Mouse (Mus musculus) MEL (cell line): ENCODE results near the gene Tnfrsf23. TPM values are rescaled to one million over a fixed set of nuclear protein-coding genes. Genes with fewer than 3 reads are reported as not detected.
"Not testable (repeated sequence)": the region's sequence is repeated elsewhere in the genome, so short reads cannot be mapped to it uniquely, and the experiment has no call there.

Experiments used
- DNase-seq: peaks from one replicate; pipeline ENCODE4 v3.0.0; 2011; ENCODE audit warnings: low read depth, low spot score
- H3K27ac ChIP-seq: 2 replicates; pipeline ENCODE4 v1.5.1; 2012; ENCODE audit warnings: low read depth, mild to moderate bottlenecking, control low read depth, low read length, moderate library complexity; ENCODE audit not compliant: control insufficient read depth
- H3K27me3 ChIP-seq, 2 experiments: fragments of 150-350 bp in 1 of 2; sonication (generic) in 1 of 2; 2 replicates each; pipeline ENCODE4 v1.6.1; 2012; ENCODE audit warnings: low read length in 2 of 2, mild to moderate bottlenecking in 2 of 2, improper control_type of control experiment in 1 of 2, moderate library complexity in 1 of 2; ENCODE audit not compliant: insufficient read depth in 2 of 2, control insufficient read depth in 1 of 2
- H3K36me3 ChIP-seq, 2 experiments: 2 replicates each; pipeline ENCODE4 v1.6.1; 2012 to 2014; ENCODE audit warnings: low read length in 2 of 2, improper control_type of control experiment in 1 of 2, inconsistent platforms in 1 of 2, mild to moderate bottlenecking in 1 of 2; ENCODE audit not compliant: insufficient read depth in 2 of 2, control insufficient read depth in 1 of 2
- H3K4me1 ChIP-seq, 2 experiments: fragments of 150-350 bp in 1 of 2; sonication (generic) in 1 of 2; 2 replicates each; pipeline ENCODE4 v1.6.1; 2012; ENCODE audit warnings: low read length in 2 of 2, improper control_type of control experiment in 1 of 2, mild to moderate bottlenecking in 1 of 2; ENCODE audit not compliant: insufficient read depth in 2 of 2, control insufficient read depth in 1 of 2
- H3K4me3 ChIP-seq, 2 experiments: fragments of 150-350 bp in 1 of 2; sonication (generic) in 1 of 2; 2 replicates each; pipeline ENCODE4 v1.5.1; 2012; ENCODE audit warnings: low read depth in 2 of 2, low read length in 2 of 2, mild to moderate bottlenecking in 2 of 2, moderate library complexity in 2 of 2, control low read depth in 1 of 2, improper control_type of control experiment in 1 of 2; ENCODE audit not compliant: control insufficient read depth in 1 of 2, insufficient read depth in 1 of 2
- H3K79me2 ChIP-seq: 2 replicates; pipeline ENCODE4 v1.6.1; 2012; ENCODE audit warnings: mild to moderate bottlenecking, low read length, moderate library complexity; ENCODE audit not compliant: control insufficient read depth, poor library complexity, insufficient read depth
- H3K9ac ChIP-seq: 2 replicates; pipeline ENCODE4 v1.6.1; 2012; ENCODE audit warnings: low read depth, mild to moderate bottlenecking, control low read depth, low read length, moderate library complexity; ENCODE audit not compliant: control insufficient read depth, poor library complexity, severe bottlenecking
- H3K9me3 ChIP-seq: fragments of 150-350 bp; sonication (generic); replicated peaks from 2 replicates; pipeline ENCODE4 v1.6.1; 2012; ENCODE audit warnings: mild to moderate bottlenecking, low read length, improper control_type of control experiment, moderate library complexity; ENCODE audit not compliant: insufficient read depth
- CHD2 ChIP-seq: IDR thresholded peaks from 2 replicates; pipeline ENCODE4 v1.6.1; 2011; ENCODE audit warnings: low read length, improper control_type of control experiment
- E2F4 ChIP-seq: IDR thresholded peaks from 2 replicates; pipeline ENCODE4 v1.6.1; 2011; ENCODE audit warnings: low read depth, low read length, improper control_type of control experiment, borderline replicate concordance
- ELF1 ChIP-seq: IDR thresholded peaks from 2 replicates; pipeline ENCODE4 v1.6.1; 2014; ENCODE audit warnings: low read depth, mild to moderate bottlenecking, inconsistent platforms, low read length, improper control_type of control experiment, moderate library complexity
- GATA1 ChIP-seq: IDR thresholded peaks from 2 replicates; pipeline ENCODE4 v1.6.1; 2011; ENCODE audit warnings: low read depth, low read length, improper control_type of control experiment
- HCFC1 ChIP-seq: IDR thresholded peaks from 2 replicates; pipeline ENCODE4 v1.6.1; 2012; ENCODE audit warnings: low read depth, mild to moderate bottlenecking, inconsistent platforms, low read length, improper control_type of control experiment, moderate library complexity
- MAX ChIP-seq: IDR thresholded peaks from 2 replicates; pipeline ENCODE4 v1.6.1; 2011; ENCODE audit warnings: low read length, improper control_type of control experiment
- MAZ ChIP-seq: IDR thresholded peaks from 2 replicates; pipeline ENCODE4 v1.6.1; 2012; ENCODE audit warnings: low read depth, mild to moderate bottlenecking, inconsistent platforms, low read length, improper control_type of control experiment
- MXI1 ChIP-seq: IDR thresholded peaks from 2 replicates; pipeline ENCODE4 v1.6.1; 2011; ENCODE audit warnings: mild to moderate bottlenecking, low read depth, low read length, improper control_type of control experiment
- MYC ChIP-seq: IDR thresholded peaks from 2 replicates; pipeline ENCODE4 v1.6.1; 2011; ENCODE audit warnings: low read depth, mild to moderate bottlenecking, low read length, improper control_type of control experiment, moderate library complexity
- POLR2A ChIP-seq, 2 experiments: IDR thresholded peaks; 2 replicates each; pipeline ENCODE4 v1.6.1; 2011 to 2012; ENCODE audit warnings: low read length in 2 of 2, mild to moderate bottlenecking in 2 of 2, control low read depth in 1 of 2, improper control_type of control experiment in 1 of 2, low read depth in 1 of 2, moderate library complexity in 1 of 2; ENCODE audit not compliant: control insufficient read depth in 1 of 2, insufficient read depth in 1 of 2, poor library complexity in 1 of 2
- POLR2AphosphoS5 ChIP-seq: IDR thresholded peaks from 2 replicates; pipeline ENCODE4 v1.6.1; 2012; ENCODE audit warnings: low read depth, borderline replicate concordance, mild to moderate bottlenecking, inconsistent platforms, low read length, moderate library complexity, mixed read lengths
- RAD21 ChIP-seq: IDR thresholded peaks from 2 replicates; pipeline ENCODE4 v1.6.1; 2011; ENCODE audit warnings: mild to moderate bottlenecking, low read depth, low read length, improper control_type of control experiment
- SMC3 ChIP-seq: IDR thresholded peaks from 2 replicates; pipeline ENCODE4 v1.6.1; 2011; ENCODE audit warnings: low read depth, low read length, improper control_type of control experiment
- TCF12 ChIP-seq: IDR thresholded peaks from 2 replicates; pipeline ENCODE4 v1.6.1; 2014; ENCODE audit warnings: low read depth, mild to moderate bottlenecking, inconsistent platforms, low read length, improper control_type of control experiment, moderate library complexity
- USF1 ChIP-seq: IDR thresholded peaks from 2 replicates; pipeline ENCODE4 v1.6.1; 2014; ENCODE audit warnings: low read depth, mild to moderate bottlenecking, inconsistent platforms, low read length, improper control_type of control experiment, moderate library complexity
- polyA plus RNA-seq, 2 experiments: library from polyadenylated mRNA; stranded (reverse) in 1 of 2; unstranded in 1 of 2; fragments of >175 nt in 1 of 2; fragments of >200 nt in 1 of 2; gene quantifications; 2 replicates each; pipeline versions ENCODE4 v1.2.1 to v1.2.4; 2012; ENCODE audit warnings: low replicate concordance in 2 of 2, low read depth in 1 of 2; ENCODE audit not compliant: insufficient read length in 2 of 2, insufficient read depth in 1 of 2, missing spikeins in 1 of 2
- total RNA-seq: library from RNA; depleted of rRNA; stranded (reverse); fragments of 300-350 nt; gene quantifications from 2 replicates; pipeline ENCODE4 v1.2.3, GENCODE M21; 2012

Gene Tnfrsf23
- total and polyA plus RNA-seq, 3 experiments = not detected

DNA sequence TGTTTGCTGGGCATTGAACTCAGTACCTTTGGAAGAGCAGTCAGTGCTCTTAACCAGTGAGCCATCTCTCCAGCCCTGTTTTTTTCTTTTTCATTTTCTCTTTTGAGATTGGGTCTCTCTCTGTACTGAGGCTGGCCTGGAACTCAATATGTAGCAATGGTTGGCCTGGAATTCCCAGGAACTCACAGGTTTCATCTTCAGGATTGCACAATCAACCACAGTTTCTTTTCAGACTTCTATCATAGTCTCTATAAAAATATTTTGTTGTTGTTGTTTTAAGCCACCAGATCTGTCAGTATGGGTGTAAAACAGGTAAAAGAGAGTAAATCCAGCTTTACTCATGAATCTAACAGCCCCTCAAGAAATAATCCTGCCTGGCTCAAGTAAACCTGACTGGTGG is 24.9 kb downstream of the Tnfrsf23 start:
- no peaks in the 10 kb centered on the region for H3K36me3 ChIP-seq
- H3K27ac ChIP-seq = no peak overlapping the region
- no peak overlapping the region for H3K9ac ChIP-seq
- H3K79me2 ChIP-seq = no peaks in the 10 kb centered on the region
- H3K4me1 ChIP-seq = no peaks in the 10 kb centered on the region
- H3K27me3 ChIP-seq = no peaks in the 10 kb centered on the region
- TF ChIP-seq SMC3 (no peak), CHD2 (no peak), HCFC1 (no peak), MYC (no peak), USF1 (no peak), ELF1 (no peak)
- DNase-seq = no peak
- H3K9me3 ChIP-seq = no peaks in the 10 kb centered on the region
- no peak overlapping the region for H3K4me3 ChIP-seq

DNA sequence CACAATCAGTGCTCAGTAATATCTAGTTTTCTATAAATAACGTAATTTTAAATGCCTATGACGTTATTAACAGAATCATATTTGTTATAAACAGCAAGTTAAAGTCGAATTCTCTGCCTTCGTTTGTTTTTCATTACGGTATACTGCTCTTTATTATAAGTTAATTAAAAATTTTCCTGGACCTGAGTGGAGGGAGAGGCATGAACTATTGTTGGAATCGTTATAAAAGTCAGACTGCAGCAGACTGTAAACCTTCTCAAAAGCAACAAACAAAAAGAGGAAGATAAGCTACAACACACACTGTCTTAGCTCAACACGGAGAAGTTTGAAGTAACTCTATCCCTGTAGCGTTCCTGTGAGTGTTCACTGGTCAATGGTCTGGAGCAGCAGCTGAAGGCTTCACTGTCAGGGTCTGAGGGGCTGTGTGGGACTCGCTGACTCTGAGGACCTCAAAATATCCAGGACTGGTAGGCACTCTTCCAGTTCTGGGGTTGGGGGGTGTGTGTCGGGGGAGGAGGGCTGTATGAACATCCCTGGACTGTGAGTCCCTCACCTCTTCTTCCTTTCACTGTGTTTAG is 35.8 kb downstream of the Tnfrsf23 start:
- not testable (repeated sequence) for H3K4me1 ChIP-seq, H3K9ac ChIP-seq, H3K27me3 ChIP-seq, DNase-seq, H3K27ac ChIP-seq, H3K4me3 ChIP-seq, H3K79me2 ChIP-seq, H3K9me3 ChIP-seq, H3K36me3 ChIP-seq

DNA sequence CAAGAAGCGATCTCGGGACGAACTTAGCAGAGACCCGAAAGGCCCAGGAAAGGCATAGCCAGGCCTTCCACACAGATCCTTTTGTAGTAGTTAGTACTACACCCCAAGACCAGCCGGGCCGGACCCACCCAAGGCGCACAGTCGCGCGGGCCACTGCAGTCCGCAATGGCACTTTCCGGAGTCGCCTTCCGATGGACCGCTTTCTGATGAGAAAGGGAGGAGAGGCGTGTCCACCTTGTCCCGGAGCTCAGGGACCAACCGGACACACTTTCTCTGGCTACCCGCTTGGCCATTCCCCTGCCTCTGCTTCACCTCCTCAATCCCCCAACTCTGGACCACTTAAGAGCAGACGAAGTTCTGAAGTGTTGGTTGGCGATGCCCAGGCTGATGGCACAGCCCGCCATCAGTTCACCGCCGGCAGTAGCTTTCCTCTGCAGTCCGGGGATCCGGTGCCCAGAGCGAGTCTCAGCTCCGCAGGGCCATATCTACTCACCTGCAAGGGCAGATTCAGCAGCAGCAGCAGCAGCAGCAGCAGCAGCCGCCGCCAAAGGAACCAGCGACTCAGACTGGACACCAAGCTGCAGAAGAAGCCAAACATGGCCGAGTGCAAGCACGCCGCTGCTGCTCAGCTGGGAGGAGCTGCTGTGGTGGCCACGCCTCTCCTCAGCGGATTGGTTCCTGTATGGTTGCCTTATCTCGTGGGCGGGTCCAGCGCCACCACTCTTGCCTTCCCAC is 36.5 kb downstream of the Tnfrsf23 start, which contains the start of gene Tnfrsf22:
Tnfrsf22 (minus strand) TSS at position 628 of the 735 bp plus-strand sequence.
- DNase-seq = peak; percentile 85
- H3K4me3 ChIP-seq = peak within 1 kb of the TSS; percentile 66 to 72
- no peaks in the 10 kb centered on the region; a peak in 1 of 4 replicates for H3K27me3 ChIP-seq
- H3K36me3 ChIP-seq = no peaks in the 10 kb centered on the region
- H3K27ac ChIP-seq = no peak within 1 kb of the TSS
- TF ChIP-seq MYC (no peak), POLR2A (IDR thresholded peaks at IDR 0.05; ENCODE audit: control insufficient read depth in 1 of 2, insufficient read depth in 1 of 2, low read depth in 1 of 2, low read length in 2 of 2, poor library complexity in 1 of 2) (peak; percentile 27 to 36; a peak in 2 of 4 replicates), E2F4 (no peak), POLR2AphosphoS5 (no peak), MAX (peak; percentile 54; the same call in 1 of the 2 replicates), GATA1 (peak; percentile 48; the same call in 1 of the 2 replicates), TCF12 (peak; percentile 27; the same call in 1 of the 2 replicates), RAD21 (no peak), USF1 (no peak), MXI1 (peak; percentile 33; the same call in 1 of the 2 replicates), MAZ (no peak)
- peak within 1 kb of the TSS; percentile 46 for H3K9ac ChIP-seq
- peaks cover 0 to 3% of the 10 kb centered on the region in 2 experiments; a peak in 2 of 4 replicates for H3K4me1 ChIP-seq
- H3K79me2 ChIP-seq = no peaks in the 10 kb centered on the region
- no peaks in the 10 kb centered on the region for H3K9me3 ChIP-seq
